Mouse (Mus musculus) liver, postnatal 0 days (tissue): ENCODE results near the gene Zfp384.

Experiments
- CTCF ChIP-seq: sonication (generic); IDR thresholded peaks from 2 replicates; pipeline ENCODE4 v1.5.1; 2016; ENCODE audit warnings: antibody characterized with exemption, low read depth
- EP300 ChIP-seq: IDR thresholded peaks from 2 replicates; pipeline ENCODE4 v1.6.1; 2016; ENCODE audit warnings: antibody characterized with exemption, low read depth, mild to moderate bottlenecking

GRCm38 (mm10) chr6:124995831-124996403 is 13.0 kb upstream of the Zfp384 start:
- TF ChIP-seq CTCF, result no peak
- TF ChIP-seq EP300, result no peak
